ENCODE assay signal across 27 mouse cellular contexts in genomic region chr1:70479864-70480263, GRCm38 (mm10).
DNase-seq lines count a peak whose midpoint lies in the region; ATAC-seq and TF ChIP-seq lines count a peak whose summit lies in the region.
"Had no signal": no experiment of that assay in that cellular context is flagged by ENCODE, and none has a peak within 500 bp of the region (broad histone marks: within the 10 kb centered on the region; RNA-seq: fewer than 3 reads in every experiment).

No protein-coding gene starts in this region.

- H3K36me3 ChIP-seq in forebrain, embryonic 14.5 days (ENCODE audit: control insufficient read depth, insufficient read depth, low read length), result no peaks in the 10 kb centered on the region
- H3K36me3 ChIP-seq in forebrain, embryonic 15.5 days, result no peaks in the 10 kb centered on the region
- H3K36me3 ChIP-seq in forebrain, postnatal 0 days (ENCODE audit: insufficient read depth), result no peaks in the 10 kb centered on the region
- no peaks in the 10 kb centered on the region for H3K36me3 ChIP-seq in forebrain, embryonic 12.5 days (replicated peaks)
- no peaks in the 10 kb centered on the region for H3K36me3 ChIP-seq in midbrain, postnatal 0 days (ENCODE audit: insufficient read depth, low read length)
- no peaks in the 10 kb centered on the region for H3K36me3 ChIP-seq in midbrain, embryonic 14.5 days (ENCODE audit: control insufficient read depth, insufficient read depth, low read length)
- no peaks in the 10 kb centered on the region for H3K36me3 ChIP-seq in stomach, postnatal 0 days (ENCODE audit: control insufficient read depth, insufficient read depth, low read length)
- H3K36me3 ChIP-seq: embryonic facial prominence, embryonic 13.5 days; embryonic facial prominence, embryonic 15.5 days; G1E had no signal

- ATAC-seq in forebrain, embryonic 14.5 days, result no peak
- no peak for ATAC-seq in forebrain, embryonic 15.5 days (replicated peaks)
- peak; percentile 81 for ATAC-seq in forebrain, postnatal 0 days
- ATAC-seq in forebrain, embryonic 12.5 days (ENCODE audit: low FRiP score), result no peak
- no peak for ATAC-seq in midbrain, postnatal 0 days (ENCODE audit: low FRiP score)
- no peak for ATAC-seq in midbrain, embryonic 14.5 days (ENCODE audit: low FRiP score, low TSS enrichment)
- ATAC-seq in stomach, postnatal 0 days (ENCODE audit: low FRiP score, low TSS enrichment), result no peak
- ATAC-seq: activated CD4-positive, CD25-positive, alpha-beta regulatory T cell, adult 4 months; CD4-positive, CD25-positive, alpha-beta regulatory T cell, adult 4 months; Patski had no signal

- no peak overlapping the region for H3K27ac ChIP-seq in forebrain, embryonic 14.5 days (ENCODE audit: low read depth, low read length)
- H3K27ac ChIP-seq in forebrain, embryonic 15.5 days (replicated peaks), result no peak overlapping the region
- no peak overlapping the region for H3K27ac ChIP-seq in forebrain, postnatal 0 days (ENCODE audit: low read depth, low read length)
- no peak overlapping the region for H3K27ac ChIP-seq in forebrain, embryonic 12.5 days
- H3K27ac ChIP-seq in midbrain, postnatal 0 days (ENCODE audit: low read depth, low read length), result no peak overlapping the region
- H3K27ac ChIP-seq in midbrain, embryonic 14.5 days (replicated peaks; ENCODE audit: low read depth, low read length), result no peak overlapping the region
- no peak overlapping the region for H3K27ac ChIP-seq in stomach, postnatal 0 days (replicated peaks)
- H3K27ac ChIP-seq: embryonic facial prominence, embryonic 13.5 days; embryonic facial prominence, embryonic 15.5 days had no signal

- H3K4me1 ChIP-seq in forebrain, embryonic 14.5 days (ENCODE audit: control insufficient read depth, insufficient read depth, low read length), result no peaks in the 10 kb centered on the region
- 0 out of 2 replicates have a peak, but pooled peaks cover 3% of the 10 kb centered on the region for H3K4me1 ChIP-seq in forebrain, embryonic 15.5 days
- no peaks in the 10 kb centered on the region for H3K4me1 ChIP-seq in forebrain, postnatal 0 days (ENCODE audit: insufficient read depth)
- no peaks in the 10 kb centered on the region for H3K4me1 ChIP-seq in forebrain, embryonic 12.5 days
- H3K4me1 ChIP-seq in midbrain, postnatal 0 days (ENCODE audit: insufficient read depth, low read length), result no peaks in the 10 kb centered on the region
- no peaks in the 10 kb centered on the region for H3K4me1 ChIP-seq in midbrain, embryonic 14.5 days (ENCODE audit: control insufficient read depth, insufficient read depth, low read length)
- H3K4me1 ChIP-seq in stomach, postnatal 0 days (replicated peaks; ENCODE audit: control insufficient read depth, insufficient read depth), result no peaks in the 10 kb centered on the region
- H3K4me1 ChIP-seq: embryonic facial prominence, embryonic 13.5 days; embryonic facial prominence, embryonic 15.5 days had no signal

- 87% methylated on average over 1 of the region's 1 CpGs for WGBS in forebrain, embryonic 14.5 days
- WGBS in forebrain, embryonic 15.5 days, result 84% methylated on average over 1 of the region's 1 CpGs
- WGBS in forebrain, postnatal 0 days, result 60% methylated on average over 1 of the region's 1 CpGs
- 89% methylated on average over 1 of the region's 1 CpGs for WGBS in forebrain, embryonic 12.5 days
- WGBS in midbrain, postnatal 0 days, result 96% methylated on average over 1 of the region's 1 CpGs
- WGBS in midbrain, embryonic 14.5 days, result 93% methylated on average over 1 of the region's 1 CpGs
- WGBS in stomach, postnatal 0 days, result 57% methylated on average over 1 of the region's 1 CpGs

- no peak overlapping the region for H3K4me3 ChIP-seq in forebrain, embryonic 14.5 days (ENCODE audit: low read depth, low read length)
- no peak overlapping the region for H3K4me3 ChIP-seq in forebrain, embryonic 15.5 days
- no peak overlapping the region for H3K4me3 ChIP-seq in forebrain, postnatal 0 days (ENCODE audit: low read depth, low read length)
- no peak overlapping the region for H3K4me3 ChIP-seq in forebrain, embryonic 12.5 days (replicated peaks)
- H3K4me3 ChIP-seq in midbrain, postnatal 0 days (ENCODE audit: low read depth, low read length), result no peak overlapping the region
- no peak overlapping the region for H3K4me3 ChIP-seq in midbrain, embryonic 14.5 days (replicated peaks; ENCODE audit: low read depth, low read length)
- no peak overlapping the region for H3K4me3 ChIP-seq in stomach, postnatal 0 days (ENCODE audit: low read depth, low read length)
- H3K4me3 ChIP-seq: embryonic facial prominence, embryonic 13.5 days; embryonic facial prominence, embryonic 15.5 days; erythroblast, embryonic 14.5 days had no signal

- no peaks in the 10 kb centered on the region for H3K9me3 ChIP-seq in forebrain, embryonic 14.5 days (replicated peaks; ENCODE audit: control insufficient read depth, low read length)
- H3K9me3 ChIP-seq in forebrain, embryonic 15.5 days, result no peaks in the 10 kb centered on the region
- no peaks in the 10 kb centered on the region for H3K9me3 ChIP-seq in forebrain, postnatal 0 days (ENCODE audit: low read length)
- no peaks in the 10 kb centered on the region for H3K9me3 ChIP-seq in forebrain, embryonic 12.5 days
- no peaks in the 10 kb centered on the region for H3K9me3 ChIP-seq in midbrain, postnatal 0 days (ENCODE audit: low read length)
- no peaks in the 10 kb centered on the region for H3K9me3 ChIP-seq in midbrain, embryonic 14.5 days (ENCODE audit: control insufficient read depth, low read length)
- no peaks in the 10 kb centered on the region for H3K9me3 ChIP-seq in stomach, postnatal 0 days (ENCODE audit: control insufficient read depth, low read length)
- H3K9me3 ChIP-seq: embryonic facial prominence, embryonic 13.5 days; embryonic facial prominence, embryonic 15.5 days; G1E had no signal

- DNase-seq in forebrain, embryonic 14.5 days (ENCODE audit: low spot score), result peak; percentile 7
- DNase-seq in forebrain, postnatal 0 days, result peak; percentile 39
- DNase-seq in midbrain, postnatal 0 days (ENCODE audit: low spot score), result peak; percentile 13
- DNase-seq in midbrain, embryonic 14.5 days, result no peak
- peak; percentile 11 for DNase-seq in telencephalon, adult 2 months (ENCODE audit: low read depth, low spot score)
- no peak for DNase-seq in stomach, postnatal 0 days (ENCODE audit: low spot score)
- DNase-seq: adrenal gland, adult 2 months; adrenal gland, postnatal 10 days; adrenal gland, postnatal 25 days; B cell, adult 2 months; cerebellum, adult 11 months; cerebellum, adult 18-20 months; cerebellum, adult 8-10 months; cerebellum, adult 9-11 months; cerebellum, postnatal 14 days; cerebellum, postnatal 36 days; embryo, embryonic 11 days had no signal

- no peak for TF ChIP-seq CTCF in forebrain, postnatal 0 days (IDR thresholded peaks at IDR 0.05; ENCODE audit: low read depth)
- TF ChIP-seq CTCF in midbrain, postnatal 0 days (IDR thresholded peaks at IDR 0.05), result no peak
- TF ChIP-seq CTCF in stomach, postnatal 0 days (IDR thresholded peaks at IDR 0.05; ENCODE audit: low read depth), result no peak

- TF ChIP-seq EP300 in stomach, postnatal 0 days (optimal IDR thresholded peaks at IDR 0.05), result no peak

- no peaks in the 10 kb centered on the region for H3K27me3 ChIP-seq in forebrain, embryonic 14.5 days (replicated peaks; ENCODE audit: control insufficient read depth, insufficient read depth, low read length)
- no peaks in the 10 kb centered on the region for H3K27me3 ChIP-seq in forebrain, embryonic 15.5 days
- H3K27me3 ChIP-seq in forebrain, postnatal 0 days (ENCODE audit: insufficient read depth, low read length), result no peaks in the 10 kb centered on the region
- H3K27me3 ChIP-seq in forebrain, embryonic 12.5 days, result no peaks in the 10 kb centered on the region
- no peaks in the 10 kb centered on the region for H3K27me3 ChIP-seq in midbrain, postnatal 0 days (ENCODE audit: insufficient read depth, low read length)
- no peaks in the 10 kb centered on the region for H3K27me3 ChIP-seq in midbrain, embryonic 14.5 days (ENCODE audit: control insufficient read depth, insufficient read depth, low read length)
- no peaks in the 10 kb centered on the region for H3K27me3 ChIP-seq in stomach, postnatal 0 days (ENCODE audit: control insufficient read depth, insufficient read depth, low read length)
- H3K27me3 ChIP-seq: CH12.LX; embryonic facial prominence, embryonic 13.5 days; embryonic facial prominence, embryonic 15.5 days; Patski had no signal

- no peak overlapping the region for H3K9ac ChIP-seq in forebrain, embryonic 14.5 days (ENCODE audit: low read length)
- H3K9ac ChIP-seq in forebrain, embryonic 15.5 days (replicated peaks), result no peak overlapping the region
- H3K9ac ChIP-seq in forebrain, postnatal 0 days, result no peak overlapping the region
- H3K9ac ChIP-seq in forebrain, embryonic 12.5 days, result no peak overlapping the region
- no peak overlapping the region for H3K9ac ChIP-seq in midbrain, postnatal 0 days (replicated peaks; ENCODE audit: low read length, poor library complexity, severe bottlenecking)
- H3K9ac ChIP-seq in midbrain, embryonic 14.5 days (replicated peaks; ENCODE audit: low read length), result no peak overlapping the region
- no peak overlapping the region for H3K9ac ChIP-seq in stomach, postnatal 0 days (ENCODE audit: low read length)
- H3K9ac ChIP-seq: embryonic facial prominence, embryonic 13.5 days; embryonic facial prominence, embryonic 15.5 days had no signal

- no peak overlapping the region for H3K4me2 ChIP-seq in forebrain, embryonic 14.5 days (ENCODE audit: low read length)
- no peak overlapping the region for H3K4me2 ChIP-seq in forebrain, embryonic 15.5 days (replicated peaks)
- H3K4me2 ChIP-seq in forebrain, postnatal 0 days (ENCODE audit: low read depth), result no peak overlapping the region
- H3K4me2 ChIP-seq in forebrain, embryonic 12.5 days, result no peak overlapping the region
- H3K4me2 ChIP-seq in midbrain, postnatal 0 days (ENCODE audit: low read depth, low read length, poor library complexity, severe bottlenecking), result no peak overlapping the region
- H3K4me2 ChIP-seq in midbrain, embryonic 14.5 days (ENCODE audit: low read length), result no peak overlapping the region
- H3K4me2 ChIP-seq in stomach, postnatal 0 days (replicated peaks; ENCODE audit: low read depth), result no peak overlapping the region
- H3K4me2 ChIP-seq: embryonic facial prominence, embryonic 13.5 days; embryonic facial prominence, embryonic 15.5 days had no signal

Comparison
In these comparisons a context has a peak if more than half of its experiments do, and no peak if none do; other contexts are left out.
1. DNase-seq: peak in forebrain, embryonic 14.5 days (single experiment), forebrain, postnatal 0 days (single experiment), midbrain, postnatal 0 days (single experiment) and telencephalon, adult 2 months (single experiment); none in midbrain, embryonic 14.5 days (single experiment) and stomach, postnatal 0 days (single experiment).